Mouse (Mus musculus) olfactory bulb, adult 2 months (tissue): ENCODE results near the gene Mr1. TPM values are rescaled to one million over a fixed set of nuclear protein-coding genes. Genes with fewer than 3 reads are reported as not detected.

Experiments
- H3K27ac ChIP-seq: fragments of 200-500 bp; 2 replicates; pipeline ENCODE4 v1.5.1; 2012; ENCODE audit warnings: low read depth, low read length; ENCODE audit not compliant: insufficient read depth
- H3K4me1 ChIP-seq: fragments of 200-500 bp; 2 replicates; pipeline ENCODE4 v1.6.1; 2012; ENCODE audit warnings: low read length; ENCODE audit not compliant: control insufficient read depth, insufficient read depth
- H3K4me3 ChIP-seq: fragments of 200-500 bp; 2 replicates; pipeline ENCODE4 v1.5.1; 2012; ENCODE audit warnings: mild to moderate bottlenecking, low read depth, low read length, moderate library complexity; ENCODE audit not compliant: insufficient read depth
- CTCF ChIP-seq: fragments of 200-500 bp; IDR thresholded peaks from 2 replicates; pipeline ENCODE4 v1.5.1; 2012; ENCODE audit warnings: low read depth, mild to moderate bottlenecking, low read length, moderate library complexity; ENCODE audit not compliant: insufficient read depth
- POLR2A ChIP-seq: fragments of 200-500 bp; IDR thresholded peaks from 2 replicates; pipeline ENCODE4 v1.6.1; 2012; ENCODE audit warnings: mild to moderate bottlenecking, low read depth, low read length, moderate library complexity; ENCODE audit not compliant: insufficient read depth
- WGBS: fragments of 180-500 bp; shearing (Covaris S2); methylation state at CpG from one replicate; pipeline ENCODE4 v1.1.7; 2018; 5-methylcytosine and 5-hydroxymethylcytosine counted together
- polyA plus RNA-seq: library from polyadenylated mRNA; stranded (reverse); fragments of >200 nt; gene quantifications from 2 replicates; pipeline ENCODE4 v1.2.4, GENCODE M21; 2012; ENCODE audit warnings: low replicate concordance; ENCODE audit not compliant: missing spikeins, insufficient read depth, insufficient read length

Gene Mr1
- polyA plus RNA-seq, 1 experiment = not detected

- 55% methylated on average over 8 of the region's 8 CpGs for WGBS
- Histone ChIP-seq H3K27ac (0 out of 2 replicates have a peak overlapping the region, but pooled peaks have one; percentile 12), H3K4me3 (no peak overlapping the region), H3K4me1 (peaks cover 36% of the 10 kb centered on the region)
- TF ChIP-seq CTCF (no peak), POLR2A (no peak)
Observed at GRCm38 (mm10) chr1:155084839-155085238, 61.8 kb downstream of the Mr1 start.

GRCm38 (mm10) chr1:155083271-155084265, 63.0 kb downstream of the Mr1 start:
- WGBS = 2% methylated on average over 76 of the region's 77 CpGs
- Histone ChIP-seq H3K4me1 (peaks cover 34% of the 10 kb centered on the region), H3K27ac (peak overlapping the region; percentile 96), H3K4me3 (peak overlapping the region; percentile 60)
- TF ChIP-seq POLR2A (no peak), CTCF (no peak)

DNA sequence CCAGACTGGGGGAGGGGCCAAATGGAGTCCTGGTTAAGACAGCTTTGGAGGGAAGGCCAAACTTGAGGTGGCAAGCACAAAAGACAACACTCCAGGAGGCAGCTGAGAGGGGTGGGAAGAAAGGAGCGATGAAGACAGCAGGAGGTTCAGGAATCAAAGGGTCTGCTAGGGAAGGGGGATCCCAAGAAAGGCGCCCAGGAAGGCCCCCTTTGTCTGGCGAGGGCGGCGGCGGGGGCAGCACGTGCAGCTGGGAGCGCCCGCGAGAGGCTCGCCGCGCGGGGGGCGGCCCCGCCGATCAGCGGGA, 63.7 kb downstream of the Mr1 start:
- Histone ChIP-seq H3K4me1 (peaks cover 34% of the 10 kb centered on the region), H3K27ac (peak overlapping the region; percentile 96), H3K4me3 (peak overlapping the region; percentile 50)
- WGBS = under 1% methylated on average over 16 of the region's 18 CpGs
- TF ChIP-seq CTCF (no peak), POLR2A (no peak)

- WGBS = 23% methylated on average over 11 of the region's 11 CpGs
- Histone ChIP-seq H3K4me1 (peaks cover 36% of the 10 kb centered on the region), H3K27ac (peak overlapping the region; percentile 96), H3K4me3 (peak overlapping the region; percentile 50)
- TF ChIP-seq CTCF (no peak), POLR2A (no peak)
Observed at GRCm38 (mm10) chr1:155082158-155082964, 64.3 kb downstream of the Mr1 start.

GRCm38 (mm10) chr1:155077675-155078074, 68.9 kb downstream of the Mr1 start:
- 89% methylated on average over 3 of the region's 3 CpGs for WGBS

More at GRCm38 (mm10) chr1:155077675-155078074, 68.9 kb downstream of the Mr1 start:
- TF ChIP-seq POLR2A = no peak
- TF ChIP-seq CTCF = no peak
- Histone ChIP-seq H3K27ac (no peak overlapping the region), H3K4me1 (peaks cover 28% of the 10 kb centered on the region), H3K4me3 (no peak overlapping the region)

Other genes with a start within 250 kb of the Mr1 start
- gene Ier5, start 47.2 kb downstream of the Mr1 start, polyA plus RNA-seq = not detected in 2 replicates
- gene Stx6, start 11.9 kb upstream of the Mr1 start, polyA plus RNA-seq = not detected in 2 replicates
- not detected in 2 replicates for gene BC034090, start 97.6 kb upstream of the Mr1 start, polyA plus RNA-seq